Mouse (Mus musculus) liver, embryonic 14.5 days (tissue): Measurements from ENCODE around the gene Sars2.

Experiments
- CTCF ChIP-seq: IDR thresholded peaks from 2 replicates; pipeline ENCODE4 v1.5.1; 2016; ENCODE audit warnings: antibody characterized with exemption, low read depth, control low read depth
- EP300 ChIP-seq: IDR thresholded peaks from 2 replicates; pipeline ENCODE4 v1.6.1; 2016; ENCODE audit warnings: antibody characterized with exemption, low read depth

DNA sequence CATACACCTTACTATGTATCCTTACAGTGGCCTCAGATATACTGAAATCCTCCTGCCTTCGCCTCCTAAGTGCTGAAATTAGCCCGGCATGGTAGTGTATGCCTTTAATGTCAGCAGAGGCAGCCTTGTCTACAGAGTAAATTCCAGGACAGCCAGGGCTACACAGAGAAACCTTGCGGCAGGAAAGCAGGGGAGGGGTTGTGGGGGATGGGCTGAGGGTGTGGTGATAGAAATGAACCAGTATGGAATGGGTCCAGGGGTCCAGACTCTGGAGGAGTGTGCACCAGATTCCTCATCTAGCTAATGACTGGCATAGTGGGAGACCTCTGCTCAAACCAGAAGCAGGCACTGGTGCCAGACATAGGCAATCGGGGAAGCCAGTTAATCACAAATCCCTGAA is 22.6 kb upstream of the Sars2 start:
- no peak for TF ChIP-seq CTCF
- TF ChIP-seq EP300, result no peak
